Mouse (Mus musculus) NIH3T3 (cell line): ENCODE measurements at regions not wholly inside any gene's neighbourhood (a gene's known extent, or its start where the extent isn't known, plus 50 kb on each side); places are given as distances from the start of the nearest gene placed in this dataset.

Source experiments
- DNase-seq: peaks from one replicate; pipeline ENCODE4 v3.0.0-alpha.2; 2012; ENCODE audit warnings: low read depth

- DNase-seq = no peak
Observed at GRCm38 (mm10) chrX:163302697-163303096, 246.8 kb downstream of the Grpr start.

GRCm38 (mm10) chrX:163301045-163301444, 248.4 kb downstream of the Grpr start:
- no peak for DNase-seq

- DNase-seq = no peak
Observed at GRCm38 (mm10) chrX:163296956-163297628, 252.4 kb downstream of the Grpr start.

GRCm38 (mm10) chrX:163261248-163261647, 288.2 kb downstream of the Grpr start:
- DNase-seq = no peak

GRCm38 (mm10) chrX:163253048-163253447, 288.6 kb upstream of the S100g start:
- no peak for DNase-seq

- no peak for DNase-seq
Observed at GRCm38 (mm10) chrX:163205260-163205659, 240.9 kb upstream of the S100g start.

- peak; percentile 4 for DNase-seq
Observed at GRCm38 (mm10) chrX:163203446-163203845, 239.0 kb upstream of the S100g start.

- no peak for DNase-seq
Observed at GRCm38 (mm10) chrX:163181588-163181987, 217.2 kb upstream of the S100g start.

- DNase-seq = peak; percentile 39
Observed at GRCm38 (mm10) chrX:163164810-163165209, 200.4 kb upstream of the S100g start.

GRCm38 (mm10) chrX:163155251-163155650, 190.9 kb upstream of the S100g start:
- DNase-seq = peak; percentile 60

- DNase-seq = no peak
Observed at GRCm38 (mm10) chrX:163151970-163152369, 187.6 kb upstream of the S100g start.

- DNase-seq = no peak
Observed at GRCm38 (mm10) chrX:163144475-163144874, 180.1 kb upstream of the S100g start.

GRCm38 (mm10) chrX:163139475-163139874, 175.1 kb upstream of the S100g start:
- no peak for DNase-seq

GRCm38 (mm10) chrX:163128626-163129025, 164.2 kb upstream of the S100g start:
- no peak for DNase-seq

GRCm38 (mm10) chrX:163117681-163118393, 153.4 kb upstream of the S100g start:
- no peak for DNase-seq

GRCm38 (mm10) chrX:163117237-163117636, 152.8 kb upstream of the S100g start:
- DNase-seq = no peak

GRCm38 (mm10) chrX:163095026-163095765, 130.8 kb upstream of the S100g start:
- DNase-seq = peak; percentile 73
